Mouse (Mus musculus) right cerebral cortex, adult 18-20 months (tissue): ENCODE results near the gene Ncl.
A peak's percentile ranks its signal among the peaks of the same experiment; 100 is the strongest.

ENCODE experiments used
- DNase-seq: peaks from one replicate; pipeline ENCODE4 v3.0.0; 2022; ENCODE audit warnings: mixed read lengths

Ncl gene

GRCm38 (mm10) chr1:86358906-86359797 lies at the start of gene Ncl:
Gene Ncl (minus strand): TSS chr1:86359400.
- peak; percentile 98 for DNase-seq

GRCm38 (mm10) chr1:86408515-86408914 lies 49.3 kb upstream of the Ncl start:
- DNase-seq: no peak

GRCm38 (mm10) chr1:86406914-86407313 lies 47.7 kb upstream of the Ncl start:
- no peak for DNase-seq

- DNase-seq: no peak
Observed at GRCm38 (mm10) chr1:86406313-86406712, 47.1 kb upstream of the Ncl start.

GRCm38 (mm10) chr1:86404834-86405233 lies 45.6 kb upstream of the Ncl start:
- DNase-seq: no peak

GRCm38 (mm10) chr1:86400096-86400754 lies 41.0 kb upstream of the Ncl start:
- DNase-seq: no peak

- no peak for DNase-seq
Observed at GRCm38 (mm10) chr1:86399322-86399721, 40.1 kb upstream of the Ncl start.

GRCm38 (mm10) chr1:86398222-86398621 lies 39.0 kb upstream of the Ncl start:
- DNase-seq: no peak

- no peak for DNase-seq
Observed at GRCm38 (mm10) chr1:86397621-86398020, 38.4 kb upstream of the Ncl start.

- DNase-seq: no peak
Observed at GRCm38 (mm10) chr1:86395897-86396296, 36.7 kb upstream of the Ncl start.

GRCm38 (mm10) chr1:86394246-86394645 lies 35.0 kb upstream of the Ncl start:
- DNase-seq: no peak

- DNase-seq: no peak
Observed at GRCm38 (mm10) chr1:86393219-86393618, 34.0 kb upstream of the Ncl start.

- DNase-seq: no peak
Observed at GRCm38 (mm10) chr1:86391425-86391824, 32.2 kb upstream of the Ncl start.

- DNase-seq: peak; percentile 59
Observed at GRCm38 (mm10) chr1:86389230-86389629, 30.0 kb upstream of the Ncl start.

- DNase-seq: peak; percentile 48
Observed at GRCm38 (mm10) chr1:86381027-86381426, 21.8 kb upstream of the Ncl start.

GRCm38 (mm10) chr1:86379161-86379569 lies 20.0 kb upstream of the Ncl start:
- peak; percentile 21 for DNase-seq

GRCm38 (mm10) chr1:86378662-86379061 lies 19.5 kb upstream of the Ncl start:
- DNase-seq: peak; percentile 20

- DNase-seq: no peak
Observed at GRCm38 (mm10) chr1:86376354-86376753, 17.2 kb upstream of the Ncl start.

GRCm38 (mm10) chr1:86371997-86372396 lies 12.8 kb upstream of the Ncl start:
- peak; percentile 46 for DNase-seq

- no peak for DNase-seq
Observed at GRCm38 (mm10) chr1:86368086-86368485, 8.9 kb upstream of the Ncl start.

- DNase-seq: no peak
Observed at GRCm38 (mm10) chr1:86363671-86364070, 4.5 kb upstream of the Ncl start.

- DNase-seq: no peak
Observed at GRCm38 (mm10) chr1:86361852-86362615, 2.8 kb upstream of the Ncl start.

GRCm38 (mm10) chr1:86360441-86360840 lies 1.2 kb upstream of the Ncl start:
- DNase-seq: no peak
